Mouse (Mus musculus) erythroblast, adult 5-6 weeks (primary cell): ENCODE results near the gene Pcca. TPM values are rescaled to one million over a fixed set of nuclear protein-coding genes. Genes with fewer than 3 reads are reported as not detected.

Source experiments
- ATAC-seq: replicated peaks from 2 replicates; pipeline ENCODE4 v1.8.0; 2016; ENCODE audit warnings: moderate number of reproducible peaks, mild to moderate bottlenecking, moderate TSS enrichment, inconsistent platforms; ENCODE audit not compliant: poor library complexity, low FRiP score, severe bottlenecking
- total RNA-seq, 2 experiments: library from RNA; stranded (forward) in 1 of 2; stranded (reverse) in 1 of 2; fragments of 150-400 nt in 1 of 2; fragments of 200-764, 138-1000 nt in 1 of 2; gene quantifications; 2 replicates each; pipeline versions ENCODE4 v1.2.3 to v1.2.4; 2015 to 2017; ENCODE audit warnings: low replicate concordance in 2 of 2

The Pcca gene
- 0.96 and 22.2 TPM in 2 replicates for total RNA-seq (2015; ENCODE audit: low replicate concordance)
- 8.4 and 9.8 TPM in 2 replicates for total RNA-seq (2017; ENCODE audit: low replicate concordance)

- peak; percentile 100 for ATAC-seq
These were observed at the start of gene Pcca for GRCm38 (mm10) chr14:122534017-122534924. Gene Pcca (plus strand): TSS chr14:122534324.

DNA sequence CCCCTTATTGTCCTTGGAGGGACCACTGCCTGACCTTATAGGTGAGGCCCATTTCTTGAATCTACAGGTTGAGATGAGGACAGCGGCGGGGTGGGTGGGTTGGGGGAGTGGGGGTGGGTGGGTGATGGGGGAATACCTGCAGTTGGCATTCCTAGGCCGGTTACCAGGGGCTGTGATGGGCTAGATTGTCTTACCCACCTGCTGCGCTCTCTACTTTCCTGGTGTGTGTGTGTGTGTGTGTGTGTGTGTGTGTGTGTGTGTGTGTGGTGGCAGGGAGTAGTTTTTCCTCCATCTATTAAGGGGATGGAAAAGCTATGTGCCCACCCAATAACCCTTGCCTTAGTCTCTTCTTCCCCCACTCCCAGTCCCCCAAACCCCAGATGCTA, 49.7 kb upstream of the Pcca start:
- no peak for ATAC-seq

DNA sequence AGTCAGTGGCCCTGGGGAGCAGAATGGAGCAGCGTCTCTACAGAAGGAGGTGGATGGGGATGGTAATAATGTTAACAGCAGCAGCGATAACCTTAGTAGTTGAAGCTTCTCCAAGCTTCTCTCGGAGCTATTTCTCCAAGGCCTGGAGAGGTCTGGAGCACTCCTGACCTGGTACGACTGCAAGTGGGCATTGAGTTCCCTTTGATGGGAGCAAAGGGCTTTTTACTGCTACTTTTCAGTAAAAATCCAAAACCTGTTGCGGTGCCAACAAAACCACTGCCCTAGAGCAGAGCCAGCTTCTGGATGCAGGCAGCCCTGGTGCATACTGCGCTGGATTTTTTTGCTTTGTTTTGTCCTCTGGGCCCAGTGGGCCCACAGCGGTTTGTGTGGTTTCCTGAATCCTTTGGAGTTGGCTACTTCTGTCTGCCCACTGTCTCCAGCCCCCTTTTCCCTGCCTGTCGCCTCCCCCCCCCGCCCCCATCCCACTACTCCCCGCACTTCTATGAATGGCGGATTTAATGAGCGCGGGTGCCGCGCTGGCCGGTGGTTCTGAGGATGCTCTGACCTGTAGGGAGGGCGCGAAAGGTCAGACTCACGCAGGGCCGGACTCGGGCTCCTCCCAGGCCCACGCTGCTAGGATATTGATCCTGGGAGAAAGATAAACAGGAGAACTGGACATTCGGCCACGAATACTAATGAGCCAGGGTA, 49.1 kb upstream of the Pcca start:
- no peak for ATAC-seq

- ATAC-seq, result no peak
These were observed 48.4 kb upstream of the Pcca start for GRCm38 (mm10) chr14:122485635-122486181.

DNA sequence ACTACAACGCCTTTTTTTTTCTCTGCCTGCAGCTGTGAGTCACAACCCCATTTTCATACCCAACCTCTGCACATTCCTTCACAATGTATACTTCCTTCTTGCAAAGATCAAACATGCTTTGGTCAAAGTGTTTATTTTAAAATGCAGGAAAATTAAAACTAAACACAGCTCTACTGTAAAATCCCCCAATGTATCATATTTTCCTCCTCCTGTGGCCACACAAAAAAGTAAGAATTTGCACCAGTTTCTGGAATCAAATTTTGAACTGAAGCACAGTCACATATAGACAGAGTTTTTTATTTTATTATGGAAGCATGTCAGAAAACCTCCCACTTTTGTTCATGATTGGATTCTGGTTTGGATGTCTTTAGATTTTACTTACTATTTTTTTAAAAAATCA, 47.5 kb upstream of the Pcca start:
- ATAC-seq, result no peak

GRCm38 (mm10) chr14:122487366-122487765, 46.8 kb upstream of the Pcca start:
- no peak for ATAC-seq

DNA sequence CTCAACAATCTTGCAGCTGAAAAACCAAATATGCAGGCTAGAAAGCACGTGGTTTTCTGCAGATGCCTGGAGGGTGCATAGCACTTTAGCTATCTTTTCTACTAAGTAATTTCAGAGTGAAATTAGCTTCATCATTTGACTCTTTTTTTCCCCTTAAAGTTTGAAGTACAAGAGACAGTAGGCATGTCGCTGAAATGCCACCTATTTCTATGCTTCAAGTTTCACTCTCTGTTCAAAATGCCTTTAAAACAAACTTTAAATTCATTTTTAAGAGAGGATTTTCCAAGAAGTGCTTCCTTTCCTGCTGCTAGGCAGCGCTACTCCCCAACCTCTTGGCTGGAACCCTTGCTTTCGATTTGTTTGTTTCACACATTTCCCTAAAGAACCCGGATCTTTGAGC, 45.1 kb upstream of the Pcca start:
- no peak for ATAC-seq

DNA sequence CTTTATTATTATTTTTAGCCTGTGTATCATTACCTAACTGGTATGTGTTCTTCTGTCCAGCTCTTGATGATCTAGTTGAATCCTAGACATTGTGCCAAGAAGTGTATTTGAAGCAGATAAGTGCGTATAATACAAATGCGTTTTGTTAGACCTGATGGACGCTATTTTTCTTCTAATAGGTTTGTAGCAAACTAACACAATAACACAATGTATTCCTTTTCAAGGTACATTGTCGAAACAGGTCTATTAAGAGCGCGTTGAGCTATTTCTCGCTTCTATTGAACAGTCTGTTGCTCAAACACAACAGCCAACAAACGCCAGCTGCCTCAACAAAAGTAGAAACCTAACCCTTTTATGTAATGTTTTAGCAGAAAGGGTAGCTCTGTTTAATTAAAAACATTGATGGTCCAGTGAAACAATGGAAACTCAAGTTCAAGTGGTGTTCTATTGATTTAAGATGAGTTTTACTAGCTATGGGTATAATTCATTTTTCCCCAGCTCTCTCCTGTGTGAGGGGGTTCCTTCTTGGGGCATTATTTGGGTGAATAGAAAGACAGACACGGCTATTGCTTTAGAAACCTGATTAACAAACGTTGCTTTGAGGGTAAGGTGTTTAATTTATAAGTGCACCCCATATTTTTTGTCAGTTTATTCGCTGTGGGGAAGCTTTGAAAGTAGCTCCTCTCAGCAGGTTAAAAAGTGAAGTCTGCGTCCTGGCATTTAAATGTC, 44.3 kb upstream of the Pcca start:
- no peak for ATAC-seq

DNA sequence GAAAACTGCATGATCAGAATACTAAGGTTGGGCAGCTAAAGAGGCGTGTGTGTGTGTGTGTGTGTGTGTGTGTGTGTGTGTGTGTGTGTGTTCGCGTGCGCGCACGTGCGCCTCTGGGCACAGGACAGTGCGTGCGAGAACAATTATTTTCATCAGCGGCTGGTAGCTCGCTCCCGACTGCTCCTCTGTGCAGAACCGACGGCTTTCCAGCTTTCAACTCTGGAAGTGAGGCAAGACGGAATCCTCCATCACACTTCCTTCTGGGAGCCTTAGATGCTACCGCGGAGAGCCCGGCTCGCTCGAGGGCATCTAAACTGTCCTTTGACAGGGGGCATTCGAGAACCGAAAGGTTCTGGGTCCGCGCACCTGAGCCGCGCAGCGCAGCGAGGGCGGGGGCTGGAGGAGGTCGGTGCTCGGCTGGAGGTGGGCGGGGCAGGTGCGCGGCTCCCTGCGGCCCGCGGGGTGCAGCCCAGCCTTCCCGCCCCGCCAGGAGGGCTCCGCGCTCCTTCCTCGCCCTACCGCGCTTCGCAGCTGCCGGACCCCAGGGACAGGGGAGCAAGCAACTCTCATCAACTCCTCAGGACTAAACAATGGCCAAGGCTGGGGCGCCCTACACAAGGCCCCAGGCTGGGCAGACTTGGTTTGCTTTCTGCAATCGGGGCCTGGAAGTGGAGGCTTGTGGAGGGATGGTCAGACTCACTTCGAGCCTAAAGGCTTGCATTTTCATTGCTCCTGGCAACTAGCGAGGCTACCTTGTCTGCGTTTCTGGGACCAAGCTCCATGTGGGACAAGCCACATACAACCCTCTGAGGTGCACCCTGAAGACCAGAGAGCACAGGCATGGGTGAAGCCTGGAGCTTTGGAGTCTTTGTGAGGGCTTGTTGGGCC, 43.4 kb upstream of the Pcca start, which contains the start of gene Gm10837:
Gene Gm10837, plus strand, starts transcription at position 146 of the 888 bp plus-strand sequence.
- ATAC-seq, result no peak

GRCm38 (mm10) chr14:122491521-122491920, 42.6 kb upstream of the Pcca start:
- ATAC-seq, result no peak

DNA sequence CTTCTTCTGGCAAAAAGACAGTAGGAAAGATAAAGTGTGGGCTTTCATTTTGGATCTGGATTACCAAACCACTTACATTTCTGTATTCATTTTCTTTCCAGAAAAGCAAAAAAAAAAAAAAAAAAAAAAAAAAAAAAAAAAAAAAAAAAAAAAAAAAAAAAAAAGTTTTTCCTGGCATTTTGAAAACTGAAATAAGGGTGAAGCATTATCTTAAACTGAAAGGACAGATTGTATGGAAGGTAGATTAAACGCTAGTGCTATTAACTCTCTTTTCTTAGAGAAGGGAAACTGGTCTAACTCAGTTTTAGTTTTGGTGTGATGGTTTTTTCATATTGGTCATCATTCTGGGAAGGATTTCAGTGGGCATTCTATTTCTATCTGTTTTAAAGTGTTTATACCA, 42.1 kb upstream of the Pcca start:
- ATAC-seq, result no peak

GRCm38 (mm10) chr14:122509058-122509457, 25.1 kb upstream of the Pcca start:
- no peak for ATAC-seq

DNA sequence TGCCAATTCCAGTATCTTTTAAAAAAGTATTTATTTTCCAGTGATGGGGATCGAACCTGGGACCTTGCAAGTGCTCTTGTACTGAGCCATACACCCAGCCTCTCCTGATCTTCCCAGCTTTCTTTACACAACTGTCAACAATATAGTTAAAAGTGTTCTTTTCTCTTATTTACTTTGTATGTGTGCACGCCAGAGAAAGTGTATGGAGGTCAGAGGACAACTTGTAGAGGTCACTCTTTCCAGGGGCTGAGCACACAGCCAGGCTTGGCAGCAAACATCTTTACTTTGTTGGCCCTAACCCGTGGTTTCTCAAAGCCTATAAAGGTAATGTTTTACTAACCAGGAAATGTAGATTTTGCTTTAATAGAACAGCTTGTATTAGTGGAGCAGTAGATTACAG, 22.6 kb upstream of the Pcca start:
- ATAC-seq, result no peak

GRCm38 (mm10) chr14:122513511-122514036, 20.6 kb upstream of the Pcca start:
- ATAC-seq, result no peak

DNA sequence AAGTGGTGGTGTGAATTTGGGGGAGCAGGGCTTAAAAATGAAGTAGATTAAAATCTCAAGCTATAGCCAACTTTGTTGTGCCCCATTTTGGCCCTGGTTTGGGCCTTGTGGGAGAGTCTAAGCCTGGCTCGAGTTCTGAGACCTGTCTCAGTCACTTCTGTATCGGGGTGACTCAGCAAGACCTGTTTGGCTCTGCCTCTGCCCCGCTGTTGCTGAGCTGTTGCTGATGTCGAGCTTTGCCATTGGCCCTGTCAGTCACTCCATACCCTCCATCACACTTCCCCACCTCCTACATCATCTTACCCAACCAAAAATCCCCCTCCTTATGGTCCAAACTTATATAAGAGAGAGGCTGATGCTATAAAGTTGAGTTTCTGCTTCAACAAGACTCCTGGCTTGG, 5.6 kb upstream of the Pcca start:
- no peak for ATAC-seq

GRCm38 (mm10) chr14:122535986-122536385, 1.9 kb downstream of the Pcca start:
- ATAC-seq, result no peak

DNA sequence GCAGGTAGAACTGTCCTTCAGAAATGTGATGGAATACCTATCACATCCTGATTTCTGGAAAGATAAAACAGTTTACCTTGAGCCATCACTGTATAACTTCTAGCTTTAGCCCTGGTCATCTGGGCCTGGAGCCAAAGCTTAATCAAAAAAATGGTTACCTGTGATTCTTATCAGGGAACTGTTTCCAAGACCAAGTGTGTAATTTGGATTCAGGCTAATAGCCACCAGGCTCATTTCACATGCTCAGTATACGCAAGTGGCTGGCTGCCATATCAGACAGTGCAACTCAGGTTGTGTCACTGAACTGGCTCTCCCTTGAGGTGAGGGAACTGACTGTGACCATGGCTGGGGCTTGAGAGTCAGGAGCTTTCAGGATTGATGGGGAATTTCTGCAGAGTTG, 14.3 kb downstream of the Pcca start:
- no peak for ATAC-seq

DNA sequence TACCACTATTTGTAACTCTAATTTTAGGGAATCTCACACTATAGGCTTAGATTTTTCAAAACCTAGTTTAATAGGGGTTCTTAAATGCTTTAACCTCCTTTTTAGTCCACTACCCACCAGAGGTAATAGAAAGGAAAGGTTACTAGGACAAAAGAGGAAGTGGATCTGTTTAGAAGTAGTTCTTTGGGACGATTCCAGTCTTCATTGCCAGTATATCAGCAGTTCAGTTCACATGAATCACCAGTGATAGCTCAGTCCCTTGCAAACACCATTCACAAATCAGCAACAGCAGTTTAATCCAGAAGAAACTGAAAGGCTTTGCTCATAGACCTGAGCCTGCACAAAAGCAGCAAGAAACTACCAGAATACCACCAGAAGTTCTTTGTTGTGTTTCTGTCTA, 14.8 kb downstream of the Pcca start:
- no peak for ATAC-seq
